Mouse (Mus musculus) bone marrow macrophage, adult 2 months (primary cell): ENCODE measurements around the gene Tspan12.

Source experiments
- CTCF ChIP-seq: IDR thresholded peaks from 2 replicates; pipeline ENCODE4 v1.5.1; 2012; ENCODE audit warnings: low read depth, mild to moderate bottlenecking, low read length, moderate library complexity
- POLR2A ChIP-seq: IDR thresholded peaks from 2 replicates; pipeline ENCODE4 v1.6.1; 2012; ENCODE audit warnings: mild to moderate bottlenecking, low read depth, low read length, borderline replicate concordance

DNA sequence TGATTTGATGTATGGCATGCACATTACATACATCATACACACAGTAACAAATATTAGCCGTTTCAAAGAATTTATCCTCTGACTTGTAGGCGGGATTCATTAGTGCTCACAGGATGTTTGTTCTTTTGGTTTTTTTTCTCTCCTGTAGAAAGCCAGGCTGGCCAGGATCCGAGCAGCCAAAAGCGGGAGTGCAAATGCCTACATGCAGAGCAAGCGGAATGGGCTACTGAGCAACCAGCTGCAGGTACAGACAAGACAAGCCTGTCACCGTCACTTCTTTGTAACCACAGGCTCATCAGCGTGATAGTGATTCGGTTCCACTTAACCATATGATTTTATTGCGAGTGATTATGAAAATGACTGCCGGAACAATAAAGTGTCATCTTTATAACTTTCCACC, 130.1 kb downstream of the Tspan12 start:
- TF ChIP-seq POLR2A: no peak
- no peak for TF ChIP-seq CTCF
